Mouse (Mus musculus): Measurements from ENCODE around the gene Gm12253.

DNA sequence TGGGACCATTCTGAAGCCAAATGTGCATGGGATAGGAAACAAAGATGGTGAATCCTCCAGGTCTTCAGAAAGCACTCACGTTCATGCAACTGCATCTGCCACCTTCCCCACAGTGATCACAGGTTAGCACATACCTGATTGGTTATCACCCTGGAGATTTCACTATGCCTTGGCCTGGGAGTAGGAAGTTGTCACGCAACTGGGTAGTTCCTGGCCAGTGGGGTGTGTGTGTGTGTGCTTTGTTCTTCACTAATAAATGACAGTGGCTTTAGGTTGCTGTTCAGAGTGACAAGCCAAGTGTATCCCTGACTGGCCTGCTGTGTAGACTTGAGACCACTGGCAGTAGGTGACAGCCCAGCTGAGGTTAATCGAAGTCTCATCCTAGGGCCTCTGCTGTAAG, at the start of gene Gm12253:
- TF ChIP-seq ZNF384 (IDR thresholded peaks at IDR 0.05; ENCODE audit: low read depth, low read length) (no peak), CTCF (conservative IDR thresholded peaks at IDR 0.05 in 1 of 2, IDR thresholded peaks at IDR 0.05 in 1 of 2; ENCODE audit: low read depth in 2 of 2, low read length in 2 of 2) (no peak), SIN3A (IDR thresholded peaks at IDR 0.05; ENCODE audit: low read length) (no peak), ZC3H11A (IDR thresholded peaks at IDR 0.05; ENCODE audit: low read depth, low read length) (no peak), POLR2A (IDR thresholded peaks at IDR 0.05; ENCODE audit: low read depth, low read length) (no peak), HCFC1 (IDR thresholded peaks at IDR 0.05; ENCODE audit: low read depth, low read length) (no peak), MAFK (IDR thresholded peaks at IDR 0.05; ENCODE audit: insufficient replicate concordance, low read length) (no peak), USF1 (IDR thresholded peaks at IDR 0.05; ENCODE audit: low read depth, low read length) (no peak), PAX5 (IDR thresholded peaks at IDR 0.05; ENCODE audit: low read length) (no peak)

Data from CH12.LX (cell line).